Mouse (Mus musculus) adrenal gland, postnatal 25 days (tissue): Measurements from ENCODE around the gene Gm5617. TPM values are rescaled to one million over a fixed set of nuclear protein-coding genes. Genes with fewer than 3 reads are reported as not detected.
"Not testable (repeated sequence)": the region's sequence is repeated elsewhere in the genome, so short reads cannot be mapped to it uniquely, and the experiment has no call there.

Experiments
- DNase-seq: peaks from one replicate; pipeline ENCODE4 v3.0.0; 2021; ENCODE audit warnings: mixed read lengths
- microRNA-seq, 2 experiments: library from miRNA; unstranded; fragments of <30 nt; microRNA quantifications; one replicate each; pipeline ENCODE4 v1.2.0; 2021
- total RNA-seq: library from RNA; stranded (reverse); gene quantifications from 2 replicates; pipeline ENCODE4 v1.2.3, GENCODE M21; 2021

Gm5617 gene
- total RNA-seq, 1 experiment from 2014 or later, result 54.3 TPM

- no peak for DNase-seq
These were observed 6.0 kb downstream of the Gm5617 start for GRCm38 (mm10) chr9:48501192-48501591.

- no peak for DNase-seq
These were observed 7.8 kb downstream of the Gm5617 start for GRCm38 (mm10) chr9:48503001-48503400.

GRCm38 (mm10) chr9:48504741-48505365, 9.6 kb downstream of the Gm5617 start:
- DNase-seq, result no peak

DNA sequence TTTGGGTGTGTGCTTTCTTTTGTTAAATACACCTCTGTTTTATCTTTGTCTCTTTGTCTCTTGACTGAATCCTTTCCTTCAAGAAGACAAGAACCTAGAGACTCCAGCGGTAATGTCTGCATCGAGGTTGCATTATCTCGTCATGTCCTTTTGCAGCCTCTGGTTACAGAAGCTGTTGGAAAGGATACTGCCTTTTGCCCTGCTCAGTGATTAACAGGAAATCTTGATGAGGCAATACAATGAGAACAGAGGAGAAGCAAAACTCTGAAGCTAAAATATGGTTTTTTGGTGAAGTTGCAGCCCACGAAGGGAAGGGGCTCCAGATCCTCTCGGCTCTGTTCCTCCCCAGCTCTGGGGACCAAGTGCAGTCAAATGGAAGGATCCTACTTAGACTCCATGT, 14.9 kb downstream of the Gm5617 start:
- no peak for DNase-seq

GRCm38 (mm10) chr9:48515332-48515731, 20.1 kb downstream of the Gm5617 start:
- DNase-seq, result peak; percentile 3

DNA sequence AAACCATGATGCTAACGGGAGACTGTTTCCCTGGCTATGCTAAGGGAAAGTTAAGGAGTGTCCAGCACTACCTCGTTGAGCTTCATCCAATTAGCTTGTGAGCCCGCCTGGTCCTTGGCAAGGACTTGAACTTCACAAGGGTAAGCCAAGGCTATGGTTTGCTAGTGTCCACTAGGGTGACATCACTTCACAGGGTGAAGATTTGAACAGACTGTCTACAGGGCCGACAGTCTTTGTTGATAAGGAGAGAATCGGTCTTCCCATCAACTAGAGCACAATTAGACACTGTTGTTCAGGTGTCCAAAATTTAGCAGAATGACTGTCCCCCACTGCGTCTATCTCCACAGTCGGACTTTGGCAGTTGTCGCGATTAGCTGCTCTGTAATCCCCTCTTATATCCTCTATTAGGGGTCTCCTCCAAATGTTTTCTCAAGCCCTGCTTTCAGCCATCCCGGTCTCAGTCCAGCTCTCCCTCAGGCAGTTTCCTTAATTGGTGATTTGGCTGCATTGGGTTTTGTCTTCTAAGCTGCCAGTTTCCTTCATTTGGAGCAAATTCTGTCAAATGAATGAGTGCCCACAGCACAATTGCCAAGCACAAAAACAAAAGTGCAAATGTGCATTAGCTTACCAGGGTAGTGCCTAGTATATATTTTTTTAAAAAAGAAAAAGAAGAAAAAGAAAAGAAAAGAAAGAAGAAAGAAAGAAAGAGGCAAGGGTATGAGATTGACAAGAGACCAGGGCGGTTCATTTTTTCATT, 21.6 kb downstream of the Gm5617 start:
- no peak for DNase-seq

DNA sequence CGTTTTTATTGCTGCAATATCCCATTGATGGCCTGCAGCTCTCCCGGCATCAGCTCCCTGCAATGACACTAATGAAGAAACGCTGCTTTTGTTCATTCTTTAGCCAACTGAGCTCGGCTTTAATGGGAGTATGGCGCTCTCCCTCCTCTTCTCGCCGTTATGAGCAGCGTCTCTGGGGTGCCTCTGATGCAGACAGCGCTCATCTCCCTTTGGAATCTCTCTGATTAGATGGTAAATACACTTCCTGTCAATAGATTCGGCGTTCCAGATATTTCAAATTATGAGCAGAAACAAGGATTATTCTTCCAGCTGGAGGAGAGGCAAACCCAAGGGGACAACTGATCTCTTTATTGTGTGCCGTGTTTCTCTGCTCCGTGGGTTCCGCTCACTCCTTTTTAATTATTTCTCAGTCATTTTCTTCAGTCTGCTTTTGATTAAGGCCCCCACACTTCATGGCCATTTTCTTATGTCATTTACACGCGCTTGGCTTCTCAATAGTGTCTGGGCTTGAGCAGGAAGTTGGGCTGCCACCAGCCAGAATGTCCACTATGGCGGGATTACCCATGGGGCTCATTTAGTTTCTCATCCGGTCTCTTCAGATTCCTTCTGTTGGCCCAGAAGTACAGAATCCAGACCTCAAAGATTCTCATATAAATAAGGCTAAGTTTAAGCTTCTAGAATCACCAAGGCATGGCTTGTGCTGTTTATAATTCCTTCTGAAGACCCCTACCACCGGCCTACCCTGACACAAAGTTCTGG, 22.3 kb downstream of the Gm5617 start:
- DNase-seq, result no peak

DNA sequence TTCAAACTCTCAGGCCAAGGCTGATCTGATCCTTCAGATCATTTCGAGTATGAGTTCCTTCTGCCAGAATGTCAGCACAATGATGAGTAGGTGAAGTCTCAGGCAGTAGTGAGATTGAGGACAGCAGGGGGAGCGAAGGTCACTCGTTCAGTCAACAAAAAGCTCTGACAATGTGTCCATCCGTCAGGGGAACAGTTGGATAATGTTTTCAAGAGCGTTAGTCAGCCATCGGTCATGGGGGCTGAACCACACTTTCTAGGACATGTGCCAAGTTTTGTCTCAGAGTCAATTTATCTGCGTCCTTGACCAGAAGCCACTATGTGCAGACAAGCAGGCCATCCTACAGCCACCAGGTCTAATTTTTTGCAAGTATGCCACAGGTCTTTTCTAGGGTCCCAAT, 25.2 kb downstream of the Gm5617 start:
- not testable (repeated sequence) for DNase-seq

GRCm38 (mm10) chr9:48525566-48525965, 30.3 kb downstream of the Gm5617 start:
- DNase-seq, result no peak

GRCm38 (mm10) chr9:48526520-48526919, 31.3 kb downstream of the Gm5617 start:
- DNase-seq, result no peak

GRCm38 (mm10) chr9:48531294-48531693, 36.1 kb downstream of the Gm5617 start:
- no peak for DNase-seq

- DNase-seq, result no peak
These were observed 37.0 kb downstream of the Gm5617 start for GRCm38 (mm10) chr9:48532203-48532602.

- no peak for DNase-seq
These were observed 37.5 kb downstream of the Gm5617 start for GRCm38 (mm10) chr9:48532730-48533129.

DNA sequence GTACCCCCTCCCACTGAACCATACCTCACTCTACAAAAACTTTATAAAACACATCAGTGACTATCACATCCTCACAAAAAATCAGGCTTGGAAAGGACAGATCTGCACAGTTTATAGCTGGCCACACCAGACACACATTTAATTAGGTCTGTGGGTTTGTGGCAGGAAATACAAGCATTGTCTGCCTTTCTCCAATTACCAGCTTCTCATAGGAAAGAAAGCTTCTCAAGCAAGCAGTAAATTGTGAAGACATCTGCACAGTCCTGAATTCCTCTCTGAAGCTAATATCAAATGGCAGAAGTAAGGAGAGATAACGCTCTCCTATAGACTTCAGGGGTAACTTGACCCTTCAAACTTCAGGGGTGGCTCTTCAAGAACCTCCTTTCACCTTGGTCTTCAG, 41.2 kb downstream of the Gm5617 start:
- no peak for DNase-seq

- not testable (repeated sequence) for DNase-seq
These were observed 42.4 kb downstream of the Gm5617 start for GRCm38 (mm10) chr9:48537616-48538015.

GRCm38 (mm10) chr9:48538044-48538645, 42.9 kb downstream of the Gm5617 start:
- no peak for DNase-seq

DNA sequence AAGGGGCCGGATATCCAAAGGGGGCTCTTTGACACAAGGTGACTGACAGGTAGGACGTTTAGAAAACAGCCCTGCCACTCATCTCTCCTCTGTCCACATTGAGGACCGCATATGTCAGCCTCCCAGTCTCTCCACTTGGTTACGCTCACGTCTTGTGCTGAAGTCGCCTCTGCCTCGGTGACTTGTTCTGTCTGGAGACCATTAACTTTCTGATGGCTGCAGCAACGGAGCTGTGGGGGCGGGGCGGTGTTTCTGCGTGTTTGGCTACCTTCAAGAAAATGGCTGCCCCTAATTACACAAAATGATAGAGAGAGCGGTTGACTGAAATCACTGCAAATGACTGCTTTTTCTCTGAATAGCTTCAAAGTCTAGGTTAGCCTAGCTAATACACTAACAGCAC, 43.4 kb downstream of the Gm5617 start:
- peak; percentile 2 for DNase-seq

Small RNA genes within 50 kb of the gene (microRNA-seq; reads per million reads assigned to microRNA genes)
- gene Gm23653, result 0 reads per million in 2 experiments

Other genes with a start within 250 kb of the Gm5617 start
- gene Nxpe2, start 142.0 kb upstream of the Gm5617 start, total RNA-seq, result 0.48 and 0.85 TPM in 2 replicates
- 112 and 121 TPM in 2 replicates for gene Rexo2, start 14.8 kb upstream of the Gm5617 start, total RNA-seq
- gene Rbm7, start 143 bp upstream of the Gm5617 start, total RNA-seq, result 64.6 and 70.8 TPM in 2 replicates
- 11.5 and 12.3 TPM in 2 replicates for gene Nnmt, start 109.7 kb downstream of the Gm5617 start, total RNA-seq